Mouse (Mus musculus): ENCODE data around the gene Gm11213. TPM values are rescaled to one million over a fixed set of nuclear protein-coding genes. Genes with fewer than 3 reads are reported as not detected.

Gm11213 gene
- total RNA-seq, 2 experiments from 2014 or later, result not detected

GRCm38 (mm10) chr4:63548491-63548890 lies 56.6 kb downstream of the Gm11213 start:
- intact Hi-C loops (cut with DNase I), result loop anchor here (5.0 kb wide), 1 partner anchor 131 kb away; no protein-coding TSS in a partner anchor
- no peak for DNase-seq

GRCm38 (mm10) chr4:63547799-63548198 lies 57.3 kb downstream of the Gm11213 start:
- intact Hi-C loops (cut with DNase I), result loop anchor here (5.0 kb wide), 1 partner anchor 130 kb away; no protein-coding TSS in a partner anchor
- DNase-seq, result no peak

Other genes starting within 250 kb of the Gm11213 start
- 1 to 10 TPM in 1 of 2 experiments, under 1 TPM in 1; 0.49 to 1.4 TPM for gene Orm3, start 249.1 kb downstream of the Gm11213 start, total RNA-seq (2021)
- gene Orm2, start 242.8 kb downstream of the Gm11213 start, total RNA-seq (2021), result under 1 TPM in 1 of 2 experiments, not detected in 1; 0.29 TPM
- 1 to 10 TPM; 4.3 to 6.2 TPM for gene Akna, start 201.9 kb downstream of the Gm11213 start, total RNA-seq (2021)
- 10 to 100 TPM; 23.9 to 26.2 TPM for gene Whrn, start 109.3 kb downstream of the Gm11213 start, total RNA-seq (2021)
- 100 to 1,000 TPM; 149 to 156 TPM for gene Atp6v1g1, start 60.5 kb downstream of the Gm11213 start, total RNA-seq (2021)
- 1 to 10 TPM; 6.8 to 9.5 TPM for gene Tmem268, start 46.5 kb downstream of the Gm11213 start, total RNA-seq (2021)
- gene Tex48, start 17.2 kb upstream of the Gm11213 start, total RNA-seq (2021), result not detected
- gene Gm11214, start 58.1 kb upstream of the Gm11213 start, total RNA-seq (2021), result not detected
- not detected for gene Tnfsf15, start 139.9 kb upstream of the Gm11213 start, total RNA-seq (2021)